8 mouse cellular contexts compared by ENCODE assay signal in the genomic region with DNA sequence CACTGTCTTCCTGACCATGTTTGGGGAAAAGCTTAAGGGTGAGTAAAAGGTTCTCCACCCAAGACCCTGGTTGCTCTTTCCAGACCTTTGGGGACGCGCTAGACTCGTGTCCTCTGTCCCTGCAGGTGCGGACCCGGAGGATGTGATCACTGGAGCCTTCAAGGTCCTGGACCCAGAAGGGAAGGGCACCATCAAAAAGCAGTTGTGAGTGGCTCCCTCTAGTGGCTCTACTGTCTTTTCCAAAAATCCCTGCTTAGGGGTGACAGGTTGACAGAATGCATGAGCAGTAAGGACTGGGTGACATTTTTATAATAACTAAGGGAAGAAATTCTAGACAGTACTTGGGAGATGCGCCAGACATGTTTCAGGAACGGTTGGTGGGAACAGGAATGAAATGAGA. TPM values are rescaled to one million over a fixed set of nuclear protein-coding genes. Genes with fewer than 3 reads are reported as not detected.
DNase-seq lines count a peak whose midpoint lies in the region; ATAC-seq and TF ChIP-seq lines count a peak whose summit lies in the region.

No protein-coding gene starts in this region.

- H3K9me3 ChIP-seq in kidney, postnatal 0 days (replicated peaks; ENCODE audit: low read length), result no peaks in the 10 kb centered on the region
- no peaks in the 10 kb centered on the region for H3K9me3 ChIP-seq in kidney, embryonic 16.5 days (ENCODE audit: low read length)
- no peaks in the 10 kb centered on the region for H3K9me3 ChIP-seq in G1E (replicated peaks)

- intact Hi-C loops in left cerebral cortex, postnatal 10 days (cut with DNase I), result no loop called here

- ATAC-seq in kidney, postnatal 0 days (replicated peaks; ENCODE audit: low FRiP score, low read depth), result no peak
- no peak for ATAC-seq in kidney, embryonic 16.5 days (ENCODE audit: low FRiP score, low TSS enrichment)
- no peak for ATAC-seq in G1E (ENCODE audit: extremely low read depth, insufficient number of reproducible peaks, low FRiP score, poor library complexity, severe bottlenecking)

- H3K27ac ChIP-seq in kidney, postnatal 0 days, result no peak overlapping the region
- H3K27ac ChIP-seq in kidney, embryonic 16.5 days (ENCODE audit: low read length), result no peak overlapping the region

- TF ChIP-seq CTCF in kidney, postnatal 0 days (IDR thresholded peaks at IDR 0.05; ENCODE audit: low read depth), result peak; percentile 78
- TF ChIP-seq CTCF in G1E (IDR thresholded peaks at IDR 0.05; ENCODE audit: low read depth, low read length), result peak; percentile 56; the same call in 1 of the 2 replicates

- no peak overlapping the region for H3K9ac ChIP-seq in kidney, postnatal 0 days (ENCODE audit: low read depth, low read length)
- no peak overlapping the region for H3K9ac ChIP-seq in kidney, embryonic 16.5 days (replicated peaks; ENCODE audit: low read length)

- H3K4me1 ChIP-seq in kidney, postnatal 0 days (replicated peaks; ENCODE audit: insufficient read depth, low read length), result no peaks in the 10 kb centered on the region
- H3K4me1 ChIP-seq in kidney, embryonic 16.5 days (ENCODE audit: insufficient read depth, low read length), result peaks cover 6% of the 10 kb centered on the region
- peaks cover 76% of the 10 kb centered on the region for H3K4me1 ChIP-seq in G1E (ENCODE audit: insufficient read depth, low read depth, low read length)

- H3K4me2 ChIP-seq in kidney, postnatal 0 days (ENCODE audit: low read length), result no peak overlapping the region
- H3K4me2 ChIP-seq in kidney, embryonic 16.5 days (replicated peaks; ENCODE audit: low read depth, low read length), result no peak overlapping the region

- 41% methylated on average over 7 of the region's 7 CpGs for WGBS in kidney, postnatal 0 days
- 45% methylated on average over 7 of the region's 7 CpGs for WGBS in kidney, embryonic 16.5 days

- H3K36me3 ChIP-seq in kidney, postnatal 0 days (ENCODE audit: insufficient read depth, low read length), result no peaks in the 10 kb centered on the region
- H3K36me3 ChIP-seq in kidney, embryonic 16.5 days (ENCODE audit: insufficient read depth, low read length), result no peaks in the 10 kb centered on the region
- peaks cover 31% of the 10 kb centered on the region for H3K36me3 ChIP-seq in G1E (replicated peaks)

- H3K4me3 ChIP-seq in kidney, postnatal 0 days (replicated peaks; ENCODE audit: low read depth, low read length), result no peak overlapping the region
- H3K4me3 ChIP-seq in kidney, embryonic 16.5 days (ENCODE audit: low read length), result no peak overlapping the region
- no peak overlapping the region for H3K4me3 ChIP-seq in G1E (ENCODE audit: low read depth, low read length)

- H3K27me3 ChIP-seq in kidney, postnatal 0 days (ENCODE audit: insufficient read depth, low read length), result no peaks in the 10 kb centered on the region
- H3K27me3 ChIP-seq in kidney, embryonic 16.5 days (ENCODE audit: insufficient read depth, low read length), result no peaks in the 10 kb centered on the region
- H3K27me3 ChIP-seq in G1E (ENCODE audit: insufficient read depth, low read length), result no peaks in the 10 kb centered on the region

- peak; percentile 62 for DNase-seq in kidney, postnatal 0 days (ENCODE audit: low spot score)
- DNase-seq in G1E (ENCODE audit: low spot score), result no peak
- peak; percentile 53 for DNase-seq in c-Kit-positive CD71-positive TER-119-positive erythroid progenitor cells, embryonic 14.5 days (ENCODE audit: low spot score)
- DNase-seq in lung, postnatal 25 days (ENCODE audit: low spot score), result peak; percentile 39
- DNase-seq in urinary bladder, postnatal 4 days (ENCODE audit: low spot score in 2 of 2), result no peak
- DNase-seq in left cerebral cortex, postnatal 10 days (ENCODE audit: extremely low spot score in 1 of 2, low spot score in 2 of 2), result no peak
- DNase-seq in adrenal gland, adult 2 months, result no peak

RNA-seq across cellular contexts. Expression of a gene that starts 4.8 kb away (rescaled TPM):
- polyA plus RNA-seq in kidney, postnatal 0 days (2015; fragmentation: Nextera tagmentation; extraction: Ambion mirVana), result 2.9 and 4.7 TPM in 2 replicates
- polyA plus RNA-seq in kidney, embryonic 16.5 days (2015; fragmentation: Nextera tagmentation; extraction: Ambion mirVana), result 26.7 and 28.8 TPM in 2 replicates
- total RNA-seq in G1E (2014; fragmentation: Nextera tagmentation) (2.6 TPM in 1 of 2 replicates, not detected in the other), G1E (2017) (2.8 TPM in 2 replicates)
- 0.44 and 0.94 TPM in 2 replicates for polyA plus RNA-seq in G1E (2012)
- 1 to 10 TPM in 1 of 2 experiments, not detected in 1; 1.2 TPM for total RNA-seq in left cerebral cortex, postnatal 10 days (2021)
- 1 to 10 TPM; 2.2 to 2.3 TPM for total RNA-seq in adrenal gland, adult 2 months (2021)
- polyA plus RNA-seq in adrenal gland, adult 2 months (2012; rRNA removed), result not detected in 2 replicates

RNA-seq across cellular contexts. Expression of a gene that starts 5.2 kb away (rescaled TPM):
- polyA plus RNA-seq in kidney, postnatal 0 days (2015; fragmentation: Nextera tagmentation; extraction: Ambion mirVana), result 14.9 and 16.9 TPM in 2 replicates
- 23.2 and 25.8 TPM in 2 replicates for polyA plus RNA-seq in kidney, embryonic 16.5 days (2015; fragmentation: Nextera tagmentation; extraction: Ambion mirVana)
- 19.5 and 26.7 TPM in 2 replicates for total RNA-seq in G1E (2014; fragmentation: Nextera tagmentation)
- total RNA-seq in G1E (2017), result 38.3 and 40.1 TPM in 2 replicates
- polyA plus RNA-seq in G1E (2012), result 72.0 and 74.1 TPM in 2 replicates
- 10 to 100 TPM; 85.6 to 88.0 TPM for total RNA-seq in left cerebral cortex, postnatal 10 days (2021)
- total RNA-seq in adrenal gland, adult 2 months (2021), result 10 to 100 TPM; 36.0 to 43.6 TPM
- polyA plus RNA-seq in adrenal gland, adult 2 months (2012; rRNA removed), result 31.5 and 35.1 TPM in 2 replicates

RNA-seq across cellular contexts. Expression of a gene that starts 17.6 kb away (rescaled TPM):
- 42.8 and 47.7 TPM in 2 replicates for polyA plus RNA-seq in kidney, postnatal 0 days (2015; fragmentation: Nextera tagmentation; extraction: Ambion mirVana)
- polyA plus RNA-seq in kidney, embryonic 16.5 days (2015; fragmentation: Nextera tagmentation; extraction: Ambion mirVana), result 66.9 and 68.7 TPM in 2 replicates
- total RNA-seq in G1E (2014; fragmentation: Nextera tagmentation) (23.3 and 37.2 TPM in 2 replicates), G1E (2017) (79.3 and 84.6 TPM in 2 replicates)
- polyA plus RNA-seq in G1E (2012), result 71.8 and 73.7 TPM in 2 replicates
- total RNA-seq in left cerebral cortex, postnatal 10 days (2021), result 10 to 100 TPM; 74.0 to 75.8 TPM
- 10 to 100 TPM; 37.6 to 67.6 TPM for total RNA-seq in adrenal gland, adult 2 months (2021)
- polyA plus RNA-seq in adrenal gland, adult 2 months (2012; rRNA removed), result 12.7 and 13.8 TPM in 2 replicates

RNA-seq across cellular contexts. Expression of a gene that starts 19.4 kb away (rescaled TPM):
- 22.3 and 25.1 TPM in 2 replicates for polyA plus RNA-seq in kidney, postnatal 0 days (2015; fragmentation: Nextera tagmentation; extraction: Ambion mirVana)
- polyA plus RNA-seq in kidney, embryonic 16.5 days (2015; fragmentation: Nextera tagmentation; extraction: Ambion mirVana), result 45.2 and 46.0 TPM in 2 replicates
- 11.7 and 20.0 TPM in 2 replicates for total RNA-seq in G1E (2014; fragmentation: Nextera tagmentation)
- 22.0 and 25.2 TPM in 2 replicates for total RNA-seq in G1E (2017)
- polyA plus RNA-seq in G1E (2012), result 25.3 and 26.2 TPM in 2 replicates
- total RNA-seq in left cerebral cortex, postnatal 10 days (2021), result 10 to 100 TPM; 16.6 to 18.4 TPM
- 10 to 100 TPM; 11.7 to 12.7 TPM for total RNA-seq in adrenal gland, adult 2 months (2021)
- polyA plus RNA-seq in adrenal gland, adult 2 months (2012; rRNA removed), result 18.3 and 20.5 TPM in 2 replicates

RNA-seq across cellular contexts. Expression of a gene that starts 19.4 kb away (rescaled TPM):
- polyA plus RNA-seq in kidney, postnatal 0 days (2015; fragmentation: Nextera tagmentation; extraction: Ambion mirVana), result 16.7 and 20.5 TPM in 2 replicates
- polyA plus RNA-seq in kidney, embryonic 16.5 days (2015; fragmentation: Nextera tagmentation; extraction: Ambion mirVana), result 18.6 and 26.6 TPM in 2 replicates
- total RNA-seq in G1E (2014; fragmentation: Nextera tagmentation) (128 and 141 TPM in 2 replicates), G1E (2017) (51.1 and 54.9 TPM in 2 replicates)
- polyA plus RNA-seq in G1E (2012), result 263 and 305 TPM in 2 replicates
- total RNA-seq in left cerebral cortex, postnatal 10 days (2021), result 1 to 10 TPM; 6.0 to 6.1 TPM
- total RNA-seq in adrenal gland, adult 2 months (2021), result 10 to 100 TPM in 1 of 2 experiments, 1 to 10 TPM in 1; 7.1 to 11.4 TPM
- polyA plus RNA-seq in adrenal gland, adult 2 months (2012; rRNA removed), result 8.6 and 10.9 TPM in 2 replicates

Comparison
In these comparisons a context has a peak if more than half of its experiments do, and no peak if none do; other contexts are left out.
1. DNase-seq: peak in kidney, postnatal 0 days (single experiment), c-Kit-positive CD71-positive TER-119-positive erythroid progenitor cells, embryonic 14.5 days (single experiment) and lung, postnatal 25 days (single experiment); none in G1E (single experiment), urinary bladder, postnatal 4 days (0 of 2), left cerebral cortex, postnatal 10 days (0 of 2) and adrenal gland, adult 2 months (single experiment).